ENCODE assay signal across 14 mouse cellular contexts in the genomic region with DNA sequence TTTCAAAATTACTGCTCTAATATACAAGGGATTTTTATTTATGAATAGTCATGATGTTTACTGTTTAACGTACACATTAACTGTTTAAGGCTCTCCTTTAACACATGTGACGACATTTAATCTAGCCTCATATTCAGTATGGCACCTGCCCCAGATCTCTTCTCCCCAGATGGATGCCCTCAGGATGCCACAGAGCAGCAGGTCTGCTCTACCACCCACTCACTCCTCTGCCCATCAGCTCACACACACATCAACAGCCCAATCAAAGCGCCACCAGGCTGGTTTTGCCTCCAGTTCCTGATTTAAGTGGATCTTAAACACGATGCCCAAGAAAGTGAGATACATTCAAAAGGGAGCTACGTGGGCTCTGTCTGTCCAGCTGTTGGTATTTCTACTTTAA.
"Had no signal": no experiment of that assay in that cellular context is flagged by ENCODE, and none has a peak within 500 bp of the region (broad histone marks: within the 10 kb centered on the region; RNA-seq: fewer than 3 reads in every experiment).

No protein-coding gene starts in this region.

- H3K27me3 ChIP-seq: limb, embryonic 15.5 days; stomach, embryonic 15.5 days had no signal

- H3K36me3 ChIP-seq: limb, embryonic 15.5 days; liver, embryonic 12.5 days; stomach, embryonic 15.5 days had no signal

- DNase-seq: kidney, adult 11 months; kidney, adult 9 months; kidney, postnatal 36 days; layer of hippocampus, adult 9-11 months; layer of hippocampus, postnatal 36 days; lung, postnatal 14 days; midbrain, embryonic 14.5 days; right cerebral cortex, postnatal 14 days; thymus, adult 2 months; thymus, postnatal 25 days had no signal

- H3K27ac ChIP-seq: kidney, postnatal 0 days; limb, embryonic 15.5 days; liver, embryonic 12.5 days; stomach, embryonic 15.5 days had no signal

- H3K4me2 ChIP-seq: limb, embryonic 15.5 days; liver, embryonic 12.5 days; stomach, embryonic 15.5 days had no signal

- H3K9me3 ChIP-seq: limb, embryonic 15.5 days; liver, embryonic 12.5 days; stomach, embryonic 15.5 days had no signal

- ATAC-seq: liver, embryonic 12.5 days had no signal

- H3K4me3 ChIP-seq: limb, embryonic 15.5 days; liver, embryonic 12.5 days; stomach, embryonic 15.5 days had no signal

- H3K9ac ChIP-seq: limb, embryonic 15.5 days; liver, embryonic 12.5 days; stomach, embryonic 15.5 days had no signal
